Mouse (Mus musculus) embryonic fibroblast, embryonic 13.5 days (primary cell): ENCODE measurements around the gene Senp5.

Experiments used
- CTCF ChIP-seq: IDR thresholded peaks from 2 replicates; pipeline ENCODE4 v1.5.1; 2011; ENCODE audit warnings: mild to moderate bottlenecking, control low read depth, low read length, moderate library complexity, borderline replicate concordance; ENCODE audit not compliant: insufficient read depth
- POLR2A ChIP-seq: IDR thresholded peaks from 2 replicates; pipeline ENCODE4 v1.6.1; 2011; ENCODE audit warnings: low read depth, mild to moderate bottlenecking, control low read depth, low read length, moderate library complexity

GRCm38 (mm10) chr16:32008529-32009293 is 5.6 kb upstream of the Senp5 start:
- TF ChIP-seq POLR2A = no peak
- TF ChIP-seq CTCF = no peak
